Mouse (Mus musculus) hindbrain, embryonic 13.5 days (tissue): Measurements from ENCODE around the gene Rtl4. TPM values are rescaled to one million over a fixed set of nuclear protein-coding genes. Genes with fewer than 3 reads are reported as not detected.

Experiments used
- ATAC-seq: fragments of 200-750 bp; cut with Nextera tagmentation; 2 replicates; pipeline ENCODE4 v1.8.0; 2017; ENCODE audit warnings: moderate TSS enrichment; ENCODE audit not compliant: low FRiP score
- H3K27ac ChIP-seq: fragments of 300-500 bp; sonication (generic); 2 replicates; pipeline ENCODE4 v1.5.1; 2015; ENCODE audit warnings: inconsistent platforms, mild to moderate bottlenecking, moderate library complexity
- H3K27me3 ChIP-seq: fragments of 300-500 bp; sonication (generic); 2 replicates; pipeline ENCODE4 v1.6.1; 2015; ENCODE audit warnings: mild to moderate bottlenecking, inconsistent platforms
- H3K36me3 ChIP-seq: fragments of 300-500 bp; sonication (generic); 2 replicates; pipeline ENCODE4 v1.6.1; 2015; ENCODE audit warnings: mild to moderate bottlenecking, inconsistent platforms
- H3K4me1 ChIP-seq: fragments of 300-500 bp; sonication (generic); replicated peaks from 2 replicates; pipeline ENCODE4 v1.6.1; 2015; ENCODE audit warnings: inconsistent platforms
- H3K4me2 ChIP-seq: fragments of 300-500 bp; sonication (generic); 2 replicates; pipeline ENCODE4 v1.6.1; 2015; ENCODE audit warnings: inconsistent platforms, mild to moderate bottlenecking, moderate library complexity
- H3K4me3 ChIP-seq: fragments of 300-500 bp; sonication (generic); 2 replicates; pipeline ENCODE4 v1.5.1; 2015; ENCODE audit warnings: mild to moderate bottlenecking, inconsistent platforms
- H3K9ac ChIP-seq: fragments of 300-500 bp; sonication (generic); 2 replicates; pipeline ENCODE4 v1.6.1; 2015; ENCODE audit warnings: mild to moderate bottlenecking, inconsistent platforms
- H3K9me3 ChIP-seq: fragments of 300-500 bp; sonication (generic); 2 replicates; pipeline ENCODE4 v1.6.1; 2016; ENCODE audit warnings: inconsistent platforms
- WGBS: fragments of 180-500 bp; shearing (Covaris S2); methylation state at CpG from one replicate; pipeline ENCODE4 v1.1.7; 2015; 5-methylcytosine and 5-hydroxymethylcytosine counted together
- microRNA counts: library from miRNA; unstranded; fragments of <30 nt; microRNA quantifications from one replicate; lab custom pipeline; 2016
- microRNA-seq: library from miRNA; unstranded; fragments of <30 nt; microRNA quantifications from one replicate; pipeline ENCODE4, GENCODE M21; 2016
- polyA plus RNA-seq: library from polyadenylated mRNA; unstranded; fragments of >200 nt; fragmentation: Nextera tagmentation; extraction: Ambion mirVana; gene quantifications from 2 replicates; pipeline ENCODE4 v1.2.1, GENCODE M21; 2015

Rtl4 gene
- polyA plus RNA-seq, 1 experiment from 2014 or later, result 0.93 TPM

DNA sequence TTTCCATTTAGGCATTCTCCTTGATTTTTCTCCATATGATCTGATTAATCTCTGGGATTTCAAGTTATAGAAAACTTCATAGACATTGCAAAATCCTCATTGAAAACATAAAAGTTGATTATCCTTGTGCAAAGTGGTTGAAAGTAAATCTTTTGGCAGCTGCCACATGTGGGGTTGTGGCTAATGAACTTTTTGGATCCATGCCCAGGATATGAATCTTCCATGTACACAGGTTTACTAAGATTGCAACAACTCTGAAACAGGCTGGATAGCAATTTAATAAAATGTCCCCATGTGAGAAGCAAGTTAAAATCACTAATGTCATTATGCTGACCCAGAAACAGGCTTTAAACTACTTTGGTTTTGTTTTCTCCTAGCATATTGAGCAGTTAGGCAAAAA lies 401.1 kb downstream of the Rtl4 start:
- Histone ChIP-seq H3K27ac (no peak overlapping the region), H3K9ac (no peak overlapping the region), H3K36me3 (no peaks in the 10 kb centered on the region), H3K9me3 (no peaks in the 10 kb centered on the region), H3K27me3 (no peaks in the 10 kb centered on the region), H3K4me2 (no peak overlapping the region), H3K4me1 (no peaks in the 10 kb centered on the region), H3K4me3 (no peak overlapping the region)
- ATAC-seq, result no peak

- H3K36me3 ChIP-seq, result no peaks in the 10 kb centered on the region
- no peaks in the 10 kb centered on the region for H3K9me3 ChIP-seq
- no peak overlapping the region for H3K27ac ChIP-seq
- H3K27me3 ChIP-seq, result no peaks in the 10 kb centered on the region
- no peak overlapping the region for H3K9ac ChIP-seq
- no peak for ATAC-seq
- no peak overlapping the region for H3K4me3 ChIP-seq
- no peak overlapping the region for H3K4me2 ChIP-seq
- 85% methylated on average over 3 of the region's 3 CpGs for WGBS
- no peaks in the 10 kb centered on the region for H3K4me1 ChIP-seq
These were observed 401.7 kb downstream of the Rtl4 start for GRCm38 (mm10) chrX:145090360-145090759.

- Histone ChIP-seq H3K9ac (no peak overlapping the region), H3K4me1 (no peaks in the 10 kb centered on the region), H3K9me3 (no peaks in the 10 kb centered on the region), H3K4me2 (no peak overlapping the region), H3K36me3 (no peaks in the 10 kb centered on the region), H3K4me3 (no peak overlapping the region), H3K27ac (no peak overlapping the region), H3K27me3 (no peaks in the 10 kb centered on the region)
- WGBS, result 93% methylated on average over 2 of the region's 2 CpGs
- no peak for ATAC-seq
These were observed 402.3 kb downstream of the Rtl4 start for GRCm38 (mm10) chrX:145090964-145091363.

MicroRNAs encoded within 50 kb of the gene (microRNA counts, 519-probe panel; counts per million panel counts)
- microRNA mmu-miR-3472 (lab: Ali Mortazavi, UCI), result 51.3 counts per million

Small RNA genes lying within 50 kb of the gene (microRNA-seq; reads per million reads assigned to microRNA genes)
- gene Mir3472, result not detected

Other genes with a start within 250 kb of the Rtl4 start
- 0.06 TPM in 1 of 2 replicates, not detected in the other for gene Trpc5os, start 232.3 kb upstream of the Rtl4 start, polyA plus RNA-seq
- gene Trpc5, start 727 bp upstream of the Rtl4 start, polyA plus RNA-seq, result 1.7 and 1.8 TPM in 2 replicates